Mouse (Mus musculus) testis, adult 2 months (tissue): ENCODE measurements around the gene Zdhhc12.

Experiments used
- CTCF ChIP-seq: fragments of 200-500 bp; IDR thresholded peaks from 2 replicates; pipeline ENCODE4 v1.5.1; 2012; ENCODE audit warnings: low read depth, mild to moderate bottlenecking, inconsistent platforms, low read length, moderate library complexity; ENCODE audit not compliant: control insufficient read depth, insufficient read depth, insufficient replicate concordance
- POLR2A ChIP-seq: fragments of 200-500 bp; IDR thresholded peaks from 2 replicates; pipeline ENCODE4 v1.6.1; 2012; ENCODE audit warnings: low read depth, mild to moderate bottlenecking, inconsistent platforms, low read length, moderate library complexity; ENCODE audit not compliant: control insufficient read depth

DNA sequence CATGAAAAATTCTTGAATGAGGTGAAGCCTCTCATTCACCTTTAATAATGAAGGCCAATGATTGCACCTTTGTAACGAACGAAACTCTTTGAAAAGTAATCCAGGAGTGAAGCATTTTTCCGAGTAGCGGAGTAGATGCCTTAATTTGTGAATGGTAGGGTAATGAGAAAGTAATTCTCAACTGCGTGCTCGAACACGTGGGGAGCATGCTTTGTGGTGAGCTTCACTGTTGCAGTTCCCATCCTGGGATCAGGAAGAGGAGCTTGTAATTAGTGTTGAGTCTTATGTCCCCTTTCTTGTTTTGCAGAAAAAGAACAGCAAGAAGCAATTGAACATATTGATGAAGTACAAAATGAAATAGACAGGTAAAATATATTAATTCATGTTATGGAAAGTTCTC lies 25.5 kb downstream of the Zdhhc12 start:
- TF ChIP-seq POLR2A (no peak), CTCF (no peak)
